Mouse (Mus musculus): ENCODE measurements at regions not wholly inside any gene's neighbourhood (a gene's known extent, or its start where the extent isn't known, plus 50 kb on each side); places are given as distances from the start of the nearest gene placed in this dataset.

- no peak for DNase-seq (ENCODE audit: low spot score in 2 of 2)
These were observed 627.3 kb upstream of the Tmprss15 start for GRCm38 (mm10) chr16:79718230-79718629.

GRCm38 (mm10) chr16:79692444-79692843 is 601.5 kb upstream of the Tmprss15 start:
- DNase-seq (ENCODE audit: low spot score in 2 of 2), result no peak

GRCm38 (mm10) chr16:79651162-79651741 is 560.4 kb upstream of the Tmprss15 start:
- no peak for DNase-seq (ENCODE audit: low spot score in 2 of 2)

- DNase-seq (ENCODE audit: low spot score in 2 of 2), result no peak
These were observed 550.0 kb upstream of the Tmprss15 start for GRCm38 (mm10) chr16:79640898-79641297.

- DNase-seq (ENCODE audit: low spot score in 2 of 2), result no peak
These were observed 536.2 kb upstream of the Tmprss15 start for GRCm38 (mm10) chr16:79627139-79627538.

- DNase-seq (ENCODE audit: low spot score in 2 of 2), result no peak
These were observed 520.1 kb upstream of the Tmprss15 start for GRCm38 (mm10) chr16:79611002-79611401.

- no peak for DNase-seq (ENCODE audit: low spot score in 2 of 2)
These were observed 500.0 kb upstream of the Tmprss15 start for GRCm38 (mm10) chr16:79590891-79591290.

- no peak for DNase-seq (ENCODE audit: low spot score in 2 of 2)
These were observed 494.8 kb upstream of the Tmprss15 start for GRCm38 (mm10) chr16:79585745-79586144.

- no peak for DNase-seq (ENCODE audit: low spot score in 2 of 2)
These were observed 480.0 kb upstream of the Tmprss15 start for GRCm38 (mm10) chr16:79570867-79571266.

- DNase-seq (ENCODE audit: low spot score in 2 of 2), result no peak
These were observed 443.5 kb upstream of the Tmprss15 start for GRCm38 (mm10) chr16:79534370-79534769.

GRCm38 (mm10) chr16:79492493-79492892 is 401.6 kb upstream of the Tmprss15 start:
- no peak for DNase-seq (ENCODE audit: low spot score in 2 of 2)

- DNase-seq (ENCODE audit: low spot score in 2 of 2), result no peak
These were observed 360.0 kb upstream of the Tmprss15 start for GRCm38 (mm10) chr16:79450871-79451270.

GRCm38 (mm10) chr16:79449732-79450131 is 358.8 kb upstream of the Tmprss15 start:
- no peak for DNase-seq (ENCODE audit: low spot score in 2 of 2)

- DNase-seq (ENCODE audit: low spot score in 2 of 2), result no peak
These were observed 316.5 kb upstream of the Tmprss15 start for GRCm38 (mm10) chr16:79407385-79407784.

GRCm38 (mm10) chr16:79406216-79406615 is 315.3 kb upstream of the Tmprss15 start:
- no peak for DNase-seq (ENCODE audit: low spot score in 2 of 2)

GRCm38 (mm10) chr16:79404064-79404463 is 313.2 kb upstream of the Tmprss15 start:
- no peak for DNase-seq (ENCODE audit: low spot score in 2 of 2)

- DNase-seq (ENCODE audit: low spot score in 2 of 2), result no peak
These were observed 309.2 kb upstream of the Tmprss15 start for GRCm38 (mm10) chr16:79400100-79400499.

- no peak for DNase-seq (ENCODE audit: low spot score in 2 of 2)
These were observed 307.6 kb upstream of the Tmprss15 start for GRCm38 (mm10) chr16:79398476-79398875.

GRCm38 (mm10) chr16:79394425-79394824 is 303.5 kb upstream of the Tmprss15 start:
- no peak for DNase-seq (ENCODE audit: low spot score in 2 of 2)

- DNase-seq (ENCODE audit: low spot score in 2 of 2), result no peak
These were observed 295.5 kb upstream of the Tmprss15 start for GRCm38 (mm10) chr16:79386421-79386820.

GRCm38 (mm10) chr16:79350127-79350526 is 259.2 kb upstream of the Tmprss15 start:
- DNase-seq (ENCODE audit: low spot score in 2 of 2), result no peak

GRCm38 (mm10) chr16:79342453-79342852 is 251.6 kb upstream of the Tmprss15 start:
- DNase-seq (ENCODE audit: low spot score in 2 of 2), result no peak

- no peak for DNase-seq (ENCODE audit: low spot score in 2 of 2)
These were observed 245.5 kb upstream of the Tmprss15 start for GRCm38 (mm10) chr16:79336416-79336815.

- DNase-seq (ENCODE audit: low spot score in 2 of 2), result no peak
These were observed 245.1 kb upstream of the Tmprss15 start for GRCm38 (mm10) chr16:79336016-79336415.
